Mouse (Mus musculus): ENCODE data around the gene Srek1.

DNA sequence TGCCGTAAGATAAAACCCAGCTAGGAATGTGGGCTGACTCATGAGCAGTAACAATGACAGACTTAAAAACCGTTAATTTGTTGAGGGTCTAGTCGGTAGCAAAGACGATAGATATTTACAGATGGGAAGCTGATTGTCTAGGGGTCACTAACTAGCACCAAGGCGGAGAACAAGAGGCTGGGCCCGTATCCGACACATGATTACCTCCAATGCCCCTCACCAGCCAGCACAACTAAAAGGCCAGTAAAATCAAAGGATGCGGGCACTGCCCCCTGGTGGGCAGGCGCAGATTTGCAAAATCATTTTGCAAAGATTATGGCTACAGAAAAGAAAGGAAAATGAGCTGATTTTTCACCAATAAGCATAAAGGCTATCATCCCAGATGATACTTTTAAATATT lies 78.2 kb downstream of the Srek1 start:
- TF ChIP-seq CTCF (IDR thresholded peaks at IDR 0.05; ENCODE audit: insufficient read depth, low read depth, low read length) (peak; percentile 49; the same call in 1 of the 2 replicates), POLR2A (IDR thresholded peaks at IDR 0.05; ENCODE audit: insufficient read depth, low read depth, low read length) (no peak)

All from olfactory bulb, adult 2 months (tissue).